In genomic region chr15:98835291-98835690, GRCm38 (mm10) we compare ENCODE assay signal across 21 mouse cellular contexts. TPM values are rescaled to one million over a fixed set of nuclear protein-coding genes. Genes with fewer than 3 reads are reported as not detected.
"Had no signal": no experiment of that assay in that cellular context is flagged by ENCODE, and none has a peak within 500 bp of the region (broad histone marks: within the 10 kb centered on the region; RNA-seq: fewer than 3 reads in every experiment).

No protein-coding gene starts in this region.

- H3K9me3 ChIP-seq: lung, embryonic 15.5 days; midbrain, embryonic 13.5 days had no signal

- H3K27ac ChIP-seq: lung, embryonic 15.5 days; macrophage; midbrain, embryonic 13.5 days had no signal

- H3K27me3 ChIP-seq: lung, embryonic 15.5 days; midbrain, embryonic 13.5 days had no signal

- H3K9ac ChIP-seq: lung, embryonic 15.5 days; midbrain, embryonic 13.5 days had no signal

- H3K4me3 ChIP-seq: lung, embryonic 15.5 days; midbrain, embryonic 13.5 days had no signal

- ATAC-seq: midbrain, embryonic 13.5 days had no signal

- H3K4me2 ChIP-seq: lung, embryonic 15.5 days; midbrain, embryonic 13.5 days had no signal

- DNase-seq: kidney, postnatal 14 days; left cerebral cortex, postnatal 4 days; lung, postnatal 14 days; right cerebral cortex, adult 18-20 months; right cerebral cortex, postnatal 25 days; thymus, postnatal 36 days had no signal

RNA-seq across cellular contexts. Expression of gene Ddn, which starts 26.0 kb away (rescaled TPM):
- polyA plus RNA-seq: liver, embryonic 16.5 days; macrophage; small intestine, adult 2 months; stomach, embryonic 16.5 days had no signal

RNA-seq across cellular contexts. Expression of gene Wnt1, which starts 45.6 kb away (rescaled TPM):
- total RNA-seq: layer of hippocampus, adult 8-10 months; layer of hippocampus, postnatal 14 days; left cerebral cortex, adult 18-20 months; left cerebral cortex, postnatal 10 days; left cerebral cortex, postnatal 4 days had no signal
- polyA plus RNA-seq: kidney, embryonic 14.5 days; large intestine, adult 2 months; limb, embryonic 14.5 days; liver, embryonic 16.5 days; lung, embryonic 15.5 days; macrophage; small intestine, adult 2 months; stomach, embryonic 16.5 days; thymus, postnatal 0 days had no signal

RNA-seq across cellular contexts. Expression of gene Wnt10b, which starts 57.3 kb away (rescaled TPM):
- polyA plus RNA-seq: kidney, embryonic 14.5 days; liver, embryonic 16.5 days; macrophage; midbrain, postnatal 0 days had no signal
